Mouse (Mus musculus) olfactory bulb, adult 2 months (tissue): ENCODE measurements around the gene Polr3b. TPM values are rescaled to one million over a fixed set of nuclear protein-coding genes. Genes with fewer than 3 reads are reported as not detected.

Source experiments
- H3K27ac ChIP-seq: fragments of 200-500 bp; 2 replicates; pipeline ENCODE4 v1.5.1; 2012; ENCODE audit warnings: low read depth, low read length; ENCODE audit not compliant: insufficient read depth
- H3K4me1 ChIP-seq: fragments of 200-500 bp; 2 replicates; pipeline ENCODE4 v1.6.1; 2012; ENCODE audit warnings: low read length; ENCODE audit not compliant: control insufficient read depth, insufficient read depth
- H3K4me3 ChIP-seq: fragments of 200-500 bp; 2 replicates; pipeline ENCODE4 v1.5.1; 2012; ENCODE audit warnings: mild to moderate bottlenecking, low read depth, low read length, moderate library complexity; ENCODE audit not compliant: insufficient read depth
- CTCF ChIP-seq: fragments of 200-500 bp; IDR thresholded peaks from 2 replicates; pipeline ENCODE4 v1.5.1; 2012; ENCODE audit warnings: low read depth, mild to moderate bottlenecking, low read length, moderate library complexity; ENCODE audit not compliant: insufficient read depth
- POLR2A ChIP-seq: fragments of 200-500 bp; IDR thresholded peaks from 2 replicates; pipeline ENCODE4 v1.6.1; 2012; ENCODE audit warnings: mild to moderate bottlenecking, low read depth, low read length, moderate library complexity; ENCODE audit not compliant: insufficient read depth
- WGBS: fragments of 180-500 bp; shearing (Covaris S2); methylation state at CpG from one replicate; pipeline ENCODE4 v1.1.7; 2018; 5-methylcytosine and 5-hydroxymethylcytosine counted together
- polyA plus RNA-seq: library from polyadenylated mRNA; stranded (reverse); fragments of >200 nt; gene quantifications from 2 replicates; pipeline ENCODE4 v1.2.4, GENCODE M21; 2012; ENCODE audit warnings: low replicate concordance; ENCODE audit not compliant: missing spikeins, insufficient read depth, insufficient read length

Gene Polr3b
- polyA plus RNA-seq, 1 experiment: not detected

- TF ChIP-seq POLR2A (no peak), CTCF (no peak)
- Histone ChIP-seq H3K27ac (no peak overlapping the region), H3K4me3 (no peak overlapping the region), H3K4me1 (peaks cover 46% of the 10 kb centered on the region)
- WGBS: 70% methylated on average over 22 of the region's 22 CpGs
Observed at GRCm38 (mm10) chr10:84757426-84758199, 135.5 kb downstream of the Polr3b start.

- H3K4me1 ChIP-seq: peaks cover 46% of the 10 kb centered on the region
- TF ChIP-seq CTCF: no peak
- no peak for TF ChIP-seq POLR2A
- H3K4me3 ChIP-seq: no peak overlapping the region
- WGBS: 67% methylated on average over 5 of the region's 5 CpGs
- no peak overlapping the region for H3K27ac ChIP-seq
Observed at GRCm38 (mm10) chr10:84758200-84758468, 136.0 kb downstream of the Polr3b start.

- Histone ChIP-seq H3K27ac (no peak overlapping the region), H3K4me1 (peaks cover 46% of the 10 kb centered on the region), H3K4me3 (no peak overlapping the region)
- 43% methylated on average over 51 of the region's 51 CpGs for WGBS
- TF ChIP-seq POLR2A: no peak
- TF ChIP-seq CTCF: no peak
Observed at GRCm38 (mm10) chr10:84758483-84759431, 136.7 kb downstream of the Polr3b start.

GRCm38 (mm10) chr10:84759511-84760117 lies 137.5 kb downstream of the Polr3b start:
- 60% methylated on average over 16 of the region's 16 CpGs for WGBS
- no peak overlapping the region for H3K27ac ChIP-seq
- H3K4me3 ChIP-seq: no peak overlapping the region
- H3K4me1 ChIP-seq: peaks cover 39% of the 10 kb centered on the region
- TF ChIP-seq POLR2A: no peak
- no peak for TF ChIP-seq CTCF

- WGBS: 16% methylated on average over 46 of the region's 46 CpGs
- peaks cover 31% of the 10 kb centered on the region for H3K4me1 ChIP-seq
- H3K27ac ChIP-seq: no peak overlapping the region
- H3K4me3 ChIP-seq: peak overlapping the region; percentile 29; the same call in 1 of the 2 replicates
- no peak for TF ChIP-seq POLR2A
- no peak for TF ChIP-seq CTCF
Observed at GRCm38 (mm10) chr10:84760118-84761111, 138.3 kb downstream of the Polr3b start.

GRCm38 (mm10) chr10:84768766-84769165 lies 146.7 kb downstream of the Polr3b start:
- no peak overlapping the region for H3K4me3 ChIP-seq
- H3K27ac ChIP-seq: no peak overlapping the region
- TF ChIP-seq POLR2A (no peak), CTCF (no peak)
- WGBS: 97% methylated on average over 10 of the region's 10 CpGs
- peaks cover 14% of the 10 kb centered on the region; the same call in 1 of the 2 replicates for H3K4me1 ChIP-seq

- 66% methylated on average over 4 of the region's 4 CpGs for WGBS
- Histone ChIP-seq H3K4me1 (peaks cover 18% of the 10 kb centered on the region; the same call in 1 of the 2 replicates), H3K27ac (no peak overlapping the region), H3K4me3 (no peak overlapping the region)
- TF ChIP-seq CTCF: no peak
- no peak for TF ChIP-seq POLR2A
Observed at GRCm38 (mm10) chr10:84772380-84773130, 150.5 kb downstream of the Polr3b start.

- no peak overlapping the region for H3K4me3 ChIP-seq
- TF ChIP-seq POLR2A (no peak), CTCF (no peak)
- H3K4me1 ChIP-seq: peaks cover 21% of the 10 kb centered on the region; the same call in 1 of the 2 replicates
- 76% methylated on average over 4 of the region's 4 CpGs for WGBS
- no peak overlapping the region for H3K27ac ChIP-seq
Observed at GRCm38 (mm10) chr10:84773889-84774288, 151.8 kb downstream of the Polr3b start.
